Mouse (Mus musculus): Measurements from ENCODE around the gene Rcor2. TPM values are rescaled to one million over a fixed set of nuclear protein-coding genes. Genes with fewer than 3 reads are reported as not detected.

Rcor2 gene
- polyA plus RNA-seq (2015; fragmentation: Nextera tagmentation; extraction: Ambion mirVana) = 9.7 and 12.4 TPM in 2 replicates

GRCm38 (mm10) chr19:7267091-7267741 is at the start of gene Rcor2:
TSS of gene Rcor2 (plus strand) at chr19:7267325.
- peak; percentile 36 for ATAC-seq (ENCODE audit: borderline replicate concordance, extremely low read depth, low FRiP score, low TSS enrichment)
- Histone ChIP-seq H3K9me3 (no peaks in the 10 kb centered on the region), H3K4me3 (peak within 1 kb of the TSS; percentile 75), H3K4me1 (peaks cover 56% of the 10 kb centered on the region), H3K27ac (peak within 1 kb of the TSS; percentile 91), H3K27me3 (no peaks in the 10 kb centered on the region), H3K4me2 (peak within 1 kb of the TSS; percentile 94), H3K36me3 (0 out of 2 replicates have a peak, but pooled peaks cover 3% of the 10 kb centered on the region), H3K9ac (peak within 1 kb of the TSS; percentile 76)
- WGBS = 4% methylated on average over 28 of the region's 28 CpGs

DNA sequence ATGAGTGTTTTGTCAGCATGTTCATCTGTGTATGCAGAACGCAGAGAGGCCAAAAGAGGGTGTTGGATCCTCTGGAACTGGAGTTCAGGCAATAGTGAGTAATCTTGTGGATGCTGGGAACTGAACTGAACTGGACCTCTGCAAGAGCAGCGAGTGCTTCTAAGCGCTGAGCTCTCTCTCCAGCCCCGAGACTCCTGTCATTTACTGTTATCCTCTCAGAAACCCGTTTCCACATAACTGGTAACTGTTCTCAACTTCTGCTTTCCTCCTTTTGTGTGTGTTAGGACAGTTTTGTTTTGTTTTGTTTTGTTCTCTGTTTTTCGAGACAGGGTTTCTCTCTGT is 49.2 kb upstream of the Rcor2 start:
- Histone ChIP-seq H3K9ac (peak overlapping the region; percentile 8; the same call in 1 of the 2 replicates), H3K4me1 (peaks cover 40% of the 10 kb centered on the region), H3K4me3 (peak overlapping the region; percentile 84), H3K4me2 (peak overlapping the region; percentile 79), H3K27me3 (no peaks in the 10 kb centered on the region), H3K9me3 (no peaks in the 10 kb centered on the region), H3K27ac (0 out of 2 replicates have a peak overlapping the region, but pooled peaks have one; percentile 5), H3K36me3 (peaks cover 23% of the 10 kb centered on the region; the same call in 1 of the 2 replicates)
- ATAC-seq (ENCODE audit: borderline replicate concordance, extremely low read depth, low FRiP score, low TSS enrichment) = peak; percentile 0; the same call in 1 of the 2 replicates
- 8% methylated on average over 6 of the region's 6 CpGs for WGBS

- no peak overlapping the region for H3K9ac ChIP-seq
- H3K4me3 ChIP-seq = no peak overlapping the region
- H3K9me3 ChIP-seq = no peaks in the 10 kb centered on the region
- H3K27ac ChIP-seq = no peak overlapping the region
- H3K36me3 ChIP-seq = peaks cover 22% of the 10 kb centered on the region; the same call in 1 of the 2 replicates
- ATAC-seq (ENCODE audit: borderline replicate concordance, extremely low read depth, low FRiP score, low TSS enrichment) = no peak
- H3K27me3 ChIP-seq = no peaks in the 10 kb centered on the region
- no peak overlapping the region for H3K4me2 ChIP-seq
- H3K4me1 ChIP-seq = peaks cover 37% of the 10 kb centered on the region
- WGBS = 91% methylated on average over 5 of the region's 5 CpGs
Observed at GRCm38 (mm10) chr19:7218753-7219152, 48.4 kb upstream of the Rcor2 start.

GRCm38 (mm10) chr19:7222196-7222595 is 44.9 kb upstream of the Rcor2 start:
- no peak overlapping the region for H3K4me2 ChIP-seq
- no peak overlapping the region for H3K4me3 ChIP-seq
- WGBS = 79% methylated on average over 6 of the region's 6 CpGs
- peaks cover 11% of the 10 kb centered on the region for H3K36me3 ChIP-seq
- no peaks in the 10 kb centered on the region for H3K9me3 ChIP-seq
- H3K9ac ChIP-seq = no peak overlapping the region
- peaks cover 6% of the 10 kb centered on the region for H3K4me1 ChIP-seq
- ATAC-seq (ENCODE audit: borderline replicate concordance, extremely low read depth, low FRiP score, low TSS enrichment) = no peak
- no peaks in the 10 kb centered on the region for H3K27me3 ChIP-seq
- H3K27ac ChIP-seq = no peak overlapping the region

DNA sequence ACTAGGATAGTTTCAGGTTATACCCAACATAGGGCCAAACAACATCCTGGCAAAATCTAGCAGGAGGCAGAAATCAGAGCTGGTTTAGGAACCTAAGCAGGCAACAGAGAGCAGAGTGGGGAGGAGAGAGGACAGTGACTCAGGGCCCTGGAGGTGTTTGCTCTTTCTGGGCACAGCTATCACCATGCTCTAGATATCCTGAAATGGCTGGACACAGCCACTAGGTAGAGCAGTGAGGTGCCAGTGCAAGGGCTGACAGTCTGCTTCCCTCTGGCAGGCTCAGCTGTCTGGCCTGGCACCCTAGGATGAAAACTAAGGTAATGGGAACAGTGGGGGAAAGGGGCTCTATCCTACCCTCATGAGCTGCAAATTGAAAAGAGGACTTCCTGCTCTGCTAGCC is 43.6 kb upstream of the Rcor2 start:
- Histone ChIP-seq H3K27me3 (no peaks in the 10 kb centered on the region), H3K27ac (no peak overlapping the region), H3K36me3 (peaks cover 23% of the 10 kb centered on the region), H3K4me2 (no peak overlapping the region), H3K4me1 (no peaks in the 10 kb centered on the region), H3K4me3 (no peak overlapping the region), H3K9me3 (no peaks in the 10 kb centered on the region), H3K9ac (no peak overlapping the region)
- no peak for ATAC-seq (ENCODE audit: borderline replicate concordance, extremely low read depth, low FRiP score, low TSS enrichment)

- Histone ChIP-seq H3K36me3 (peaks cover 28% of the 10 kb centered on the region), H3K9me3 (no peaks in the 10 kb centered on the region), H3K27me3 (no peaks in the 10 kb centered on the region), H3K27ac (no peak overlapping the region), H3K4me3 (no peak overlapping the region), H3K4me2 (no peak overlapping the region), H3K9ac (no peak overlapping the region), H3K4me1 (no peaks in the 10 kb centered on the region)
- WGBS = 83% methylated on average over 3 of the region's 3 CpGs
- no peak for ATAC-seq (ENCODE audit: borderline replicate concordance, extremely low read depth, low FRiP score, low TSS enrichment)
Observed at GRCm38 (mm10) chr19:7224253-7224652, 42.9 kb upstream of the Rcor2 start.

DNA sequence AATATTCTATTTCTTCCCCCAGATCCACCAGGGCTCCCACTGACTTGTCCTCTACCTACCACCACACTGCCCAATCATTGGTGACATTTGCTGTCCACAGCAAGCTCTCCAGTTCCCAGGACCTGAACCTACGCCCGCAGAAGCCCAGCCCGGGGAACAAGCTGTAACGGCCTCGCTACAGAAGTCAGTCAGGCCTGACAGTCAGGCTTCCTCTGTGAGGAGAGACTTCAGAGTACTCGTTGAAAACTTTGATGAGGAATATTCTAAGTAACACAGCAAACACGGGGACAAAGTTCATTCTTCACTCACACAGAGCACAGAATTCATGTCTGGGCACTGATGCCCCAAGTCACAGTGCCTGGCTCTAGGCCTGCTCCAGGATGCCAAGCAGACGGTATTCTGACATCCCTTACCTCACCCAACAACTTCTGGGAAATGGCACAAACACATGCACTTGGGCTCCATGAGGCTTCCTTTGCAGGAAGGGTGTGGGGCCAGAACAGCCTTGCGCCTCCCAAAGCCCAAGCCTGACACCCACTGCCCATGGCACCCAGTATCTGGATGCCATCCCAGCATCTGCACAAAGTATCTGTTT is 41.9 kb upstream of the Rcor2 start:
- H3K4me1 ChIP-seq = no peaks in the 10 kb centered on the region
- H3K27me3 ChIP-seq = no peaks in the 10 kb centered on the region
- 78% methylated on average over 9 of the region's 9 CpGs for WGBS
- no peak overlapping the region for H3K27ac ChIP-seq
- peaks cover 37% of the 10 kb centered on the region for H3K36me3 ChIP-seq
- H3K9me3 ChIP-seq = no peaks in the 10 kb centered on the region
- H3K9ac ChIP-seq = no peak overlapping the region
- no peak overlapping the region for H3K4me2 ChIP-seq
- no peak overlapping the region for H3K4me3 ChIP-seq
- no peak for ATAC-seq (ENCODE audit: borderline replicate concordance, extremely low read depth, low FRiP score, low TSS enrichment)

DNA sequence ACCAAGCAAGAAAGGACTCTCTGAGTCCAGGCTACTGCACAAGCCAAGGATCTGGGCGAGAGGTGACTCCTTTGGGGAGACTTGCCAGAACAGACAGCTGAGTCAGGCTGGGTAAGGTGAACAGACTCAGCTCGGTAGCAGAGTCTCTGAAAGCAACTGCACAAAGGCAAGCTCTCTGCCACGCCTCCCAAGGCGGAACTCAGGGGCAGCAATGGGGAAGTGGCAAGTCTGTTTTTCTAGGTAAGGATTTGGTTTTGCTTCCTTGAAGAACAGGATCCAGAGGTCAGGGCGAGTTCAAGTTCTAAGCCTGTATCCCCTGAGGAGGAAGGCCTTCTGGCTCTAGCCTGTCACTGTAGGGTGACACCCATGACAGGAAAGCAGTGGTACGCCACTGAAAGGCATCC is 40.6 kb upstream of the Rcor2 start:
- ATAC-seq (ENCODE audit: borderline replicate concordance, extremely low read depth, low FRiP score, low TSS enrichment) = no peak
- Histone ChIP-seq H3K27ac (no peak overlapping the region), H3K36me3 (peaks cover 45% of the 10 kb centered on the region), H3K9me3 (no peaks in the 10 kb centered on the region), H3K9ac (no peak overlapping the region), H3K27me3 (no peaks in the 10 kb centered on the region), H3K4me1 (no peaks in the 10 kb centered on the region), H3K4me3 (no peak overlapping the region), H3K4me2 (no peak overlapping the region)
- 73% methylated on average over 6 of the region's 6 CpGs for WGBS

DNA sequence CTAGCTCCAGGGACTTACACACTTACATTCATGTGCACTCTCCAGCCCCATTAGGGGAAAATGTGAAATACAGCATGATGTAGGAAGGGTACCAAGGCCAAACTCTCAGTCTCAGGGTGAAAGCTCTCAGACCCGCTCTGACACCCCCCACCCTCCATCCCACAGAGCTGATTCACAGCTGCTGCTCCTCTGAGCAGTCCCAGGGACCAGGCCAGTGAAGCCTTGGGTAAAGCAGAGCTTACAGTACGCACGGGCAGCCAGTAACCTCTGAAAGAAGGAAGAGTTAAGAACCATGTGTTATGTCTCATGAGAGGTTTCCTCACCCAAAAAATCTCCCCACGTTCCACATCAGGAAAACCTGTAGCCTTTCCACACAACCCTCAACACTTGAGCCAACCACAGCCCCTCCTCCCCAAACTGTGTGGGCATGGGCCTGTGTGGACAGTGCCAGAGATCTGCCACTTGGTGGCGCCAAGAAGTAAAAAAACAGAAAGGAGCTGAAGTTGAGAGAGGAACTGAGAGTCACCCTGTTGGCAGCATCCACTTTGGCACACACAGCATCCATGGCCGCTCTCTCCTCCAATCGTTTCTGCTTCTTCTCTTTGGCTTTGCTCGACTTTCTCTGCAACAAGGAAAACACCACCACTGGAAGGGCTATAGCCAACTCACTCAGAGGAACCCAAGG is 32.4 kb upstream of the Rcor2 start:
- Histone ChIP-seq H3K27ac (no peak overlapping the region), H3K4me3 (no peak overlapping the region), H3K9ac (no peak overlapping the region), H3K36me3 (peaks cover 38% of the 10 kb centered on the region), H3K4me2 (no peak overlapping the region), H3K4me1 (peaks cover 3% of the 10 kb centered on the region), H3K9me3 (no peaks in the 10 kb centered on the region), H3K27me3 (no peaks in the 10 kb centered on the region)
- 53% methylated on average over 8 of the region's 8 CpGs for WGBS
- peak; percentile 73; the same call in 1 of the 2 replicates for ATAC-seq (ENCODE audit: borderline replicate concordance, extremely low read depth, low FRiP score, low TSS enrichment)

- peaks cover 9% of the 10 kb centered on the region for H3K4me1 ChIP-seq
- 89% methylated on average over 9 of the region's 9 CpGs for WGBS
- H3K36me3 ChIP-seq = peaks cover 31% of the 10 kb centered on the region
Observed at GRCm38 (mm10) chr19:7235461-7235860, 31.7 kb upstream of the Rcor2 start.

GRCm38 (mm10) chr19:7236011-7236410 is 31.1 kb upstream of the Rcor2 start:
- Histone ChIP-seq H3K9ac (no peak overlapping the region), H3K4me1 (peaks cover 9% of the 10 kb centered on the region), H3K27ac (no peak overlapping the region), H3K4me3 (no peak overlapping the region), H3K36me3 (peaks cover 30% of the 10 kb centered on the region), H3K27me3 (no peaks in the 10 kb centered on the region), H3K9me3 (no peaks in the 10 kb centered on the region), H3K4me2 (no peak overlapping the region)
- no peak for ATAC-seq (ENCODE audit: borderline replicate concordance, extremely low read depth, low FRiP score, low TSS enrichment)
- WGBS = 95% methylated on average over 2 of the region's 2 CpGs

More at GRCm38 (mm10) chr19:7235461-7235860, 31.7 kb upstream of the Rcor2 start:
- no peak overlapping the region for H3K9ac ChIP-seq
- ATAC-seq (ENCODE audit: borderline replicate concordance, extremely low read depth, low FRiP score, low TSS enrichment) = no peak
- no peak overlapping the region for H3K4me2 ChIP-seq
- H3K27me3 ChIP-seq = no peaks in the 10 kb centered on the region
- no peak overlapping the region for H3K4me3 ChIP-seq
- H3K27ac ChIP-seq = no peak overlapping the region
- H3K9me3 ChIP-seq = no peaks in the 10 kb centered on the region

- Histone ChIP-seq H3K36me3 (peaks cover 23% of the 10 kb centered on the region), H3K9me3 (no peaks in the 10 kb centered on the region), H3K9ac (no peak overlapping the region), H3K4me3 (no peak overlapping the region), H3K4me1 (peaks cover 9% of the 10 kb centered on the region), H3K27ac (no peak overlapping the region), H3K27me3 (no peaks in the 10 kb centered on the region), H3K4me2 (no peak overlapping the region)
- no peak for ATAC-seq (ENCODE audit: borderline replicate concordance, extremely low read depth, low FRiP score, low TSS enrichment)
- WGBS = 91% methylated on average over 4 of the region's 4 CpGs
Observed at GRCm38 (mm10) chr19:7236742-7237141, 30.4 kb upstream of the Rcor2 start.
